ENCODE assay signal across 14 mouse cellular contexts in genomic region chr5:147911744-147912143, GRCm38 (mm10). TPM values are rescaled to one million over a fixed set of nuclear protein-coding genes. Genes with fewer than 3 reads are reported as not detected.
DNase-seq lines count a peak whose midpoint lies in the region; TF ChIP-seq lines count a peak whose summit lies in the region.
"Had no signal": no experiment of that assay in that cellular context is flagged by ENCODE, and none has a peak within 500 bp of the region (broad histone marks: within the 10 kb centered on the region; RNA-seq: fewer than 3 reads in every experiment).

No protein-coding gene starts in this region.

- DNase-seq in heart, postnatal 36 days = peak; percentile 25 to 31
- no peak for DNase-seq in heart, postnatal 14 days
- DNase-seq in NIH3T3 (ENCODE audit: low read depth) = peak; percentile 64
- peak; percentile 84 for DNase-seq in lung, postnatal 36 days
- DNase-seq in kidney, postnatal 4 days = no peak
- no peak for DNase-seq in retina, postnatal 1 day
- DNase-seq: cerebellum, adult 8-10 months; kidney, postnatal 14 days; layer of hippocampus, postnatal 36 days; thymus, adult 2 months had no signal

- no peak for TF ChIP-seq CTCF in bone marrow macrophage, adult 2 months (IDR thresholded peaks at IDR 0.05; ENCODE audit: low read depth, low read length)

- no peak overlapping the region for H3K4me3 ChIP-seq in bone marrow macrophage, adult 2 months (ENCODE audit: insufficient read depth, low read length)
- H3K4me3 ChIP-seq: forebrain, embryonic 13.5 days; limb, embryonic 10.5 days; liver, embryonic 15.5 days had no signal

- intact Hi-C loops in heart, postnatal 36 days (cut with DNase I) = loop anchor here (5.0 to 10.0 kb wide), 2 partner anchors 157 to 189 kb away; no protein-coding TSS in a partner anchor
- intact Hi-C loops in heart, postnatal 14 days (cut with DNase I) = no loop called here

- peaks cover 40% of the 10 kb centered on the region for H3K4me1 ChIP-seq in bone marrow macrophage, adult 2 months (ENCODE audit: control insufficient read depth, insufficient read depth, low read length)
- H3K4me1 ChIP-seq: forebrain, embryonic 13.5 days had no signal

- TF ChIP-seq POLR2A in bone marrow macrophage, adult 2 months (IDR thresholded peaks at IDR 0.05; ENCODE audit: borderline replicate concordance, low read depth, low read length) = no peak

- H3K27ac ChIP-seq in bone marrow macrophage, adult 2 months (ENCODE audit: insufficient read depth, low read depth, low read length) = peak overlapping the region; percentile 94
- H3K27ac ChIP-seq: forebrain, embryonic 13.5 days; limb, embryonic 10.5 days; liver, embryonic 15.5 days had no signal

RNA-seq across cellular contexts. Expression of gene Slc46a3, which starts 17.1 kb away (rescaled TPM):
- 10 to 100 TPM; 14.5 to 18.0 TPM for total RNA-seq in heart, postnatal 36 days (2021)
- 1 to 10 TPM; 6.1 to 8.1 TPM for total RNA-seq in heart, postnatal 14 days (2021)
- 172 and 173 TPM in 2 replicates for polyA plus RNA-seq in bone marrow macrophage, adult 2 months (2012; ENCODE audit: insufficient read depth, insufficient read length, missing spikeins)

RNA-seq across cellular contexts. Expression of gene Mtus2, which starts 45.4 kb away (rescaled TPM):
- total RNA-seq in heart, postnatal 36 days (2021) = 100 to 1,000 TPM in 1 of 2 experiments, 10 to 100 TPM in 1; 74.0 to 112 TPM
- total RNA-seq in heart, postnatal 14 days (2021) = 10 to 100 TPM; 76.9 to 89.0 TPM
- polyA plus RNA-seq in bone marrow macrophage, adult 2 months (2012; ENCODE audit: insufficient read depth, insufficient read length, missing spikeins) = 1.7 and 2.3 TPM in 2 replicates

RNA-seq across cellular contexts. Expression of gene Pomp, which starts 51.5 kb away (rescaled TPM):
- total RNA-seq in heart, postnatal 36 days (2021) = 100 to 1,000 TPM; 132 to 140 TPM
- 100 to 1,000 TPM; 114 to 129 TPM for total RNA-seq in heart, postnatal 14 days (2021)
- 312 and 343 TPM in 2 replicates for polyA plus RNA-seq in bone marrow macrophage, adult 2 months (2012; ENCODE audit: insufficient read depth, insufficient read length, missing spikeins)

Comparison
In these comparisons a context has a peak if more than half of its experiments do, and no peak if none do; other contexts are left out.
1. DNase-seq: peak in heart, postnatal 36 days (2 of 2), NIH3T3 (single experiment) and lung, postnatal 36 days (single experiment); none in heart, postnatal 14 days (0 of 2), kidney, postnatal 4 days (0 of 2) and retina, postnatal 1 day (single experiment).